Mouse (Mus musculus) stomach, embryonic 14.5 days (tissue): ENCODE measurements around the gene Jup. TPM values are rescaled to one million over a fixed set of nuclear protein-coding genes. Genes with fewer than 3 reads are reported as not detected.

ENCODE experiments used
- ATAC-seq: fragments of 200-750 bp; cut with Nextera tagmentation; 2 replicates; pipeline ENCODE4 v1.8.0; 2017; ENCODE audit warnings: low read depth, moderate TSS enrichment; ENCODE audit not compliant: insufficient number of reproducible peaks, insufficient read depth, low FRiP score
- H3K27ac ChIP-seq: fragments of 300-500 bp; sonication (generic); 2 replicates; pipeline ENCODE4 v1.5.1; 2014; ENCODE audit warnings: mild to moderate bottlenecking, low read length, moderate library complexity, mixed read lengths
- H3K27me3 ChIP-seq: fragments of 300-500 bp; sonication (generic); 2 replicates; pipeline ENCODE4 v1.6.1; 2014; ENCODE audit warnings: low read length, control low read depth, mixed read lengths; ENCODE audit not compliant: control insufficient read depth, insufficient read depth
- H3K36me3 ChIP-seq: fragments of 300-500 bp; sonication (generic); 2 replicates; pipeline ENCODE4 v1.6.1; 2014; ENCODE audit warnings: mild to moderate bottlenecking, control low read depth, low read length, moderate library complexity, mixed read lengths; ENCODE audit not compliant: control insufficient read depth, insufficient read depth
- H3K4me1 ChIP-seq: fragments of 300-500 bp; sonication (generic); 2 replicates; pipeline ENCODE4 v1.6.1; 2014; ENCODE audit warnings: low read length, control low read depth, mixed read lengths; ENCODE audit not compliant: control insufficient read depth, insufficient read depth
- H3K4me2 ChIP-seq: fragments of 300-500 bp; sonication (generic); replicated peaks from 2 replicates; pipeline ENCODE4 v1.6.1; 2014; ENCODE audit warnings: low read depth, low read length, control low read depth
- H3K4me3 ChIP-seq: fragments of 300-500 bp; sonication (generic); 2 replicates; pipeline ENCODE4 v1.5.1; 2014; ENCODE audit warnings: low read depth, low read length, control low read depth
- H3K9ac ChIP-seq: fragments of 300-500 bp; sonication (generic); replicated peaks from 2 replicates; pipeline ENCODE4 v1.6.1; 2014; ENCODE audit warnings: low read depth, mild to moderate bottlenecking, control low read depth, low read length, moderate library complexity, mixed read lengths
- H3K9me3 ChIP-seq: fragments of 300-500 bp; sonication (generic); 2 replicates; pipeline ENCODE4 v1.6.1; 2016; ENCODE audit warnings: low read depth, low read length, control low read depth; ENCODE audit not compliant: control insufficient read depth
- WGBS: fragments of 180-500 bp; shearing (Covaris S2); extraction: QIAGEN DNeasy Blood & Tissue Kit; methylation state at CpG from one replicate; pipeline ENCODE4 v1.1.7; 2014; 5-methylcytosine and 5-hydroxymethylcytosine counted together
- polyA plus RNA-seq: library from polyadenylated mRNA; unstranded; fragments of >200 nt; fragmentation: Nextera tagmentation; extraction: Ambion mirVana; gene quantifications from 2 replicates; pipeline ENCODE4 v1.2.1, GENCODE M21; 2014

Gene Jup
- polyA plus RNA-seq, 1 experiment from 2014 or later: 139 TPM

GRCm38 (mm10) chr11:100378446-100378845, 19.1 kb downstream of the Jup start:
- Histone ChIP-seq H3K4me1 (no peaks in the 10 kb centered on the region), H3K27me3 (no peaks in the 10 kb centered on the region), H3K27ac (no peak overlapping the region), H3K9ac (no peak overlapping the region), H3K36me3 (peaks cover 65% of the 10 kb centered on the region), H3K9me3 (no peaks in the 10 kb centered on the region), H3K4me3 (no peak overlapping the region), H3K4me2 (no peak overlapping the region)
- no peak for ATAC-seq
- 86% methylated on average over 5 of the region's 5 CpGs for WGBS

- no peak overlapping the region for H3K9ac ChIP-seq
- peaks cover 65% of the 10 kb centered on the region for H3K36me3 ChIP-seq
- 92% methylated on average over 14 of the region's 14 CpGs for WGBS
- no peaks in the 10 kb centered on the region for H3K4me1 ChIP-seq
- no peaks in the 10 kb centered on the region for H3K9me3 ChIP-seq
- no peak overlapping the region for H3K4me3 ChIP-seq
- H3K27me3 ChIP-seq: no peaks in the 10 kb centered on the region
- H3K4me2 ChIP-seq: no peak overlapping the region
- no peak for ATAC-seq
- no peak overlapping the region for H3K27ac ChIP-seq
Observed at GRCm38 (mm10) chr11:100377989-100378388, 19.6 kb downstream of the Jup start.

- ATAC-seq: no peak; the same call in 1 of the 2 replicates
- Histone ChIP-seq H3K9me3 (no peaks in the 10 kb centered on the region), H3K27ac (no peak overlapping the region), H3K27me3 (no peaks in the 10 kb centered on the region), H3K9ac (no peak overlapping the region), H3K4me2 (no peak overlapping the region), H3K4me1 (no peaks in the 10 kb centered on the region), H3K36me3 (peaks cover 71% of the 10 kb centered on the region), H3K4me3 (no peak overlapping the region)
- WGBS: 90% methylated on average over 21 of the region's 21 CpGs
Observed at GRCm38 (mm10) chr11:100376746-100377389, 20.7 kb downstream of the Jup start.

- H3K27ac ChIP-seq: no peak overlapping the region
- H3K4me2 ChIP-seq: no peak overlapping the region
- no peaks in the 10 kb centered on the region for H3K27me3 ChIP-seq
- H3K36me3 ChIP-seq: peaks cover 73% of the 10 kb centered on the region
- no peaks in the 10 kb centered on the region for H3K9me3 ChIP-seq
- no peaks in the 10 kb centered on the region for H3K4me1 ChIP-seq
- H3K9ac ChIP-seq: no peak overlapping the region
- 77% methylated on average over 4 of the region's 4 CpGs for WGBS
- ATAC-seq: no peak
- H3K4me3 ChIP-seq: no peak overlapping the region
Observed at GRCm38 (mm10) chr11:100376005-100376404, 21.6 kb downstream of the Jup start.

- no peak overlapping the region for H3K27ac ChIP-seq
- no peaks in the 10 kb centered on the region for H3K27me3 ChIP-seq
- H3K4me1 ChIP-seq: no peaks in the 10 kb centered on the region
- no peak overlapping the region for H3K4me2 ChIP-seq
- H3K36me3 ChIP-seq: peaks cover 74% of the 10 kb centered on the region
- H3K9ac ChIP-seq: no peak overlapping the region
- no peak overlapping the region for H3K4me3 ChIP-seq
- 88% methylated on average over 9 of the region's 9 CpGs for WGBS
- ATAC-seq: no peak
- no peaks in the 10 kb centered on the region for H3K9me3 ChIP-seq
Observed at GRCm38 (mm10) chr11:100375127-100375526, 22.4 kb downstream of the Jup start.

- Histone ChIP-seq H3K36me3 (peaks cover 58% of the 10 kb centered on the region), H3K4me3 (no peak overlapping the region), H3K4me2 (no peak overlapping the region), H3K4me1 (no peaks in the 10 kb centered on the region), H3K27ac (no peak overlapping the region), H3K9me3 (no peaks in the 10 kb centered on the region), H3K27me3 (no peaks in the 10 kb centered on the region), H3K9ac (no peak overlapping the region)
- 82% methylated on average over 7 of the region's 8 CpGs for WGBS
- ATAC-seq: no peak
Observed at GRCm38 (mm10) chr11:100371981-100372558, 25.5 kb downstream of the Jup start.

- WGBS: 76% methylated on average over 8 of the region's 8 CpGs
- H3K36me3 ChIP-seq: peaks cover 42% of the 10 kb centered on the region
- ATAC-seq: no peak
Observed at GRCm38 (mm10) chr11:100369822-100370221, 27.7 kb downstream of the Jup start.

GRCm38 (mm10) chr11:100369145-100369544, 28.4 kb downstream of the Jup start:
- Histone ChIP-seq H3K36me3 (peaks cover 37% of the 10 kb centered on the region), H3K9ac (no peak overlapping the region), H3K27me3 (no peaks in the 10 kb centered on the region), H3K27ac (no peak overlapping the region), H3K4me2 (no peak overlapping the region), H3K9me3 (no peaks in the 10 kb centered on the region), H3K4me3 (no peak overlapping the region), H3K4me1 (no peaks in the 10 kb centered on the region)
- ATAC-seq: no peak
- 56% methylated on average over 7 of the region's 7 CpGs for WGBS

More at GRCm38 (mm10) chr11:100369822-100370221, 27.7 kb downstream of the Jup start:
- Histone ChIP-seq H3K27me3 (no peaks in the 10 kb centered on the region), H3K4me2 (no peak overlapping the region), H3K4me1 (no peaks in the 10 kb centered on the region), H3K27ac (no peak overlapping the region), H3K4me3 (no peak overlapping the region), H3K9me3 (no peaks in the 10 kb centered on the region), H3K9ac (no peak overlapping the region)
